Mouse (Mus musculus) cortical plate, adult 2 months (tissue): Measurements from ENCODE around the gene Fam166a.

Source experiments
- CTCF ChIP-seq: fragments of 200-500 bp; IDR thresholded peaks from 2 replicates; pipeline ENCODE4 v1.5.1; 2011; ENCODE audit warnings: mild to moderate bottlenecking, control low read depth, low read length; ENCODE audit not compliant: insufficient read depth; ENCODE audit errors: extremely low read depth
- POLR2A ChIP-seq: fragments of 200-500 bp; IDR thresholded peaks from 2 replicates; pipeline ENCODE4 v1.6.1; 2011; ENCODE audit warnings: mild to moderate bottlenecking, low read length, control low read depth; ENCODE audit not compliant: insufficient read depth; ENCODE audit errors: extremely low read depth

- TF ChIP-seq CTCF (no peak), POLR2A (no peak)
These were observed 38.9 kb upstream of the Fam166a start for GRCm38 (mm10) chr2:25179566-25180217.
